Mouse (Mus musculus): ENCODE data around the gene Krt20. TPM values are rescaled to one million over a fixed set of nuclear protein-coding genes. Genes with fewer than 3 reads are reported as not detected.

The Krt20 gene
- total and polyA plus RNA-seq, 3 experiments = not detected

- Histone ChIP-seq H3K9me3 (replicated peaks; ENCODE audit: insufficient read depth, low read length) (no peaks in the 10 kb centered on the region), H3K4me1 (ENCODE audit: control insufficient read depth in 1 of 2, insufficient read depth in 2 of 2, low read length in 2 of 2) (no peaks in the 10 kb centered on the region), H3K27me3 (ENCODE audit: control insufficient read depth in 1 of 2, insufficient read depth in 2 of 2, low read length in 2 of 2) (no peaks in the 10 kb centered on the region), H3K27ac (ENCODE audit: control insufficient read depth, low read depth, low read length) (no peak overlapping the region), H3K4me3 (ENCODE audit: control insufficient read depth in 1 of 2, insufficient read depth in 1 of 2, low read depth in 2 of 2, low read length in 2 of 2) (no peak overlapping the region), H3K79me2 (ENCODE audit: control insufficient read depth, insufficient read depth, low read length, poor library complexity) (no peaks in the 10 kb centered on the region), H3K9ac (ENCODE audit: control insufficient read depth, low read depth, low read length, poor library complexity, severe bottlenecking) (no peak overlapping the region), H3K36me3 (ENCODE audit: control insufficient read depth in 1 of 2, insufficient read depth in 2 of 2, low read length in 2 of 2) (no peaks in the 10 kb centered on the region)
- TF ChIP-seq GABPA (IDR thresholded peaks at IDR 0.05; ENCODE audit: low read depth, low read length) (no peak), NELFE (IDR thresholded peaks at IDR 0.05; ENCODE audit: low read depth, low read length) (no peak), KAT2A (conservative IDR thresholded peaks at IDR 0.05; ENCODE audit: low read depth, low read length) (no peak), RCOR1 (IDR thresholded peaks at IDR 0.05; ENCODE audit: low read depth, low read length) (no peak), ZC3H11A (IDR thresholded peaks at IDR 0.05; ENCODE audit: low read depth, low read length) (no peak), ETS1 (IDR thresholded peaks at IDR 0.05; ENCODE audit: low read depth, low read length) (no peak), EP300 (IDR thresholded peaks at IDR 0.05; ENCODE audit: low read depth in 1 of 2, low read length in 2 of 2) (no peak), ZKSCAN1 (IDR thresholded peaks at IDR 0.05; ENCODE audit: low read depth, low read length) (no peak), MYB (IDR thresholded peaks at IDR 0.05; ENCODE audit: low read depth, low read length) (no peak), E2F4 (IDR thresholded peaks at IDR 0.05; ENCODE audit: borderline replicate concordance, low read depth, low read length) (no peak), JUND (IDR thresholded peaks at IDR 0.05; ENCODE audit: low read depth, low read length) (no peak), NRF1 (IDR thresholded peaks at IDR 0.05; ENCODE audit: insufficient read depth, low read depth, low read length, poor library complexity, severe bottlenecking) (no peak), HCFC1 (IDR thresholded peaks at IDR 0.05; ENCODE audit: low read depth, low read length) (no peak)
- DNase-seq (ENCODE audit: low read depth, low spot score) = no peak
Observed at GRCm38 (mm10) chr11:99414463-99415147, 23.3 kb downstream of the Krt20 start.

DNA sequence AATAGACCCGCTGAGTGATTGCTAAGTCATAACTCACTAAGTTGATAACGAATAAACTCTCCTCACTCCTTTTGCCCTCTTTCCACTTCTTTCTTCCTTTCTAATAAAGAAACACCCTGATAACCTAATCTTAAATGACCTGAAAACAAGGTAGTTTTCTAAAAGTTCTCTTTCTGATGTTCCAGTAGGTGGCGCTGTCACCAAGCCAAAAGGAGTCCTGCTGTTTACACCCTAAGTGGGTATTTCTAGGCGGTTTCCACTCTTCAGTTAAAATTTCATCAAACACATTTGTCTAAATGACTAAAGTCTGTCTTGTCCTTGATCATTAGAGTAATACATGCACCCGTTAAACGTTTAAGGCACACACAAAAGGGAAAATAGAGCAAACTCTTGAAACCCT is 24.7 kb downstream of the Krt20 start:
- peak; percentile 74 for DNase-seq (ENCODE audit: low read depth, low spot score)
- Histone ChIP-seq H3K79me2 (ENCODE audit: control insufficient read depth, insufficient read depth, low read length, poor library complexity) (no peaks in the 10 kb centered on the region), H3K4me3 (ENCODE audit: control insufficient read depth in 1 of 2, insufficient read depth in 1 of 2, low read depth in 2 of 2, low read length in 2 of 2) (no peak overlapping the region), H3K27me3 (ENCODE audit: control insufficient read depth in 1 of 2, insufficient read depth in 2 of 2, low read length in 2 of 2) (no peaks in the 10 kb centered on the region), H3K9ac (ENCODE audit: control insufficient read depth, low read depth, low read length, poor library complexity, severe bottlenecking) (no peak overlapping the region), H3K27ac (ENCODE audit: control insufficient read depth, low read depth, low read length) (no peak overlapping the region), H3K4me1 (ENCODE audit: control insufficient read depth in 1 of 2, insufficient read depth in 2 of 2, low read length in 2 of 2) (no peaks in the 10 kb centered on the region), H3K36me3 (ENCODE audit: control insufficient read depth in 1 of 2, insufficient read depth in 2 of 2, low read length in 2 of 2) (no peaks in the 10 kb centered on the region; a peak in 1 of 4 replicates), H3K9me3 (replicated peaks; ENCODE audit: insufficient read depth, low read length) (no peaks in the 10 kb centered on the region)
- TF ChIP-seq POLR2A (IDR thresholded peaks at IDR 0.05; ENCODE audit: control insufficient read depth in 1 of 2, insufficient read depth in 1 of 2, low read depth in 1 of 2, low read length in 2 of 2, poor library complexity in 1 of 2) (no peak), MXI1 (IDR thresholded peaks at IDR 0.05; ENCODE audit: low read depth, low read length) (no peak), ZC3H11A (IDR thresholded peaks at IDR 0.05; ENCODE audit: low read depth, low read length) (peak; percentile 26; the same call in 1 of the 2 replicates), SMC3 (IDR thresholded peaks at IDR 0.05; ENCODE audit: low read depth, low read length) (peak; percentile 65), CTCF (IDR thresholded peaks at IDR 0.05 in 2 of 3, conservative IDR thresholded peaks at IDR 0.05 in 1 of 3; ENCODE audit: control insufficient read depth in 1 of 3, insufficient read depth in 1 of 3, low read depth in 2 of 3, low read length in 3 of 3, poor library complexity in 1 of 3, severe bottlenecking in 1 of 3) (peak; percentile 51 to 81 (median 59)), POLR2AphosphoS2 (IDR thresholded peaks at IDR 0.05; ENCODE audit: low read length) (no peak), ETS1 (IDR thresholded peaks at IDR 0.05; ENCODE audit: low read depth, low read length) (no peak), CHD1 (IDR thresholded peaks at IDR 0.05; ENCODE audit: low read depth, low read length) (no peak), ZMIZ1 (IDR thresholded peaks at IDR 0.05; ENCODE audit: low read depth, low read length) (no peak), RAD21 (IDR thresholded peaks at IDR 0.05; ENCODE audit: low read depth, low read length) (peak; percentile 67), MEF2A (IDR thresholded peaks at IDR 0.05; ENCODE audit: extremely low read depth, insufficient replicate concordance, low read depth, low read length, poor library complexity, severe bottlenecking) (no peak), TCF12 (IDR thresholded peaks at IDR 0.05; ENCODE audit: low read depth, low read length) (0 out of 2 replicates have a peak, but pooled peaks have one; percentile 14), KAT2A (conservative IDR thresholded peaks at IDR 0.05; ENCODE audit: low read depth, low read length) (no peak), USF1 (IDR thresholded peaks at IDR 0.05; ENCODE audit: low read depth, low read length) (no peak), USF2 (IDR thresholded peaks at IDR 0.05; ENCODE audit: borderline replicate concordance in 1 of 2, insufficient read depth in 1 of 2, low read depth in 1 of 2, low read length in 2 of 2) (no peak)

Measured in MEL (cell line).